In genomic region chr16:19151110-19151509, GRCm38 (mm10) we compare ENCODE assay signal across 17 mouse cellular contexts.
"Had no signal": no experiment of that assay in that cellular context is flagged by ENCODE, and none has a peak within 500 bp of the region (broad histone marks: within the 10 kb centered on the region; RNA-seq: fewer than 3 reads in every experiment).

No protein-coding gene starts in this region.

- H3K9me3 ChIP-seq: neural tube, embryonic 12.5 days; neural tube, embryonic 13.5 days; neural tube, embryonic 15.5 days; stomach, embryonic 15.5 days had no signal

- H3K4me2 ChIP-seq: neural tube, embryonic 12.5 days; neural tube, embryonic 13.5 days; neural tube, embryonic 15.5 days; stomach, embryonic 15.5 days had no signal

- H3K4me3 ChIP-seq: neural tube, embryonic 12.5 days; neural tube, embryonic 13.5 days; neural tube, embryonic 15.5 days; stomach, embryonic 15.5 days had no signal

- DNase-seq: retina, postnatal 1 day; right cerebral cortex, adult 18-20 months; right cerebral cortex, postnatal 14 days; right cerebral cortex, postnatal 25 days; right cerebral cortex, postnatal 4 days; spleen, adult 18-20 months; thymus, adult 18-20 months; thymus, adult 2 months; thymus, postnatal 14 days; thymus, postnatal 25 days; thymus, postnatal 36 days; thymus, postnatal 4 days had no signal

- H3K9ac ChIP-seq: neural tube, embryonic 12.5 days; neural tube, embryonic 13.5 days; neural tube, embryonic 15.5 days; stomach, embryonic 15.5 days had no signal

- H3K27ac ChIP-seq: neural tube, embryonic 12.5 days; neural tube, embryonic 13.5 days; neural tube, embryonic 15.5 days; stomach, embryonic 15.5 days; stomach, postnatal 0 days had no signal

- H3K4me1 ChIP-seq: neural tube, embryonic 12.5 days; neural tube, embryonic 13.5 days; neural tube, embryonic 15.5 days; stomach, embryonic 15.5 days had no signal

- H3K36me3 ChIP-seq: neural tube, embryonic 12.5 days; neural tube, embryonic 13.5 days; neural tube, embryonic 15.5 days; stomach, embryonic 15.5 days had no signal

- H3K27me3 ChIP-seq: neural tube, embryonic 12.5 days; neural tube, embryonic 13.5 days; neural tube, embryonic 15.5 days; stomach, embryonic 15.5 days had no signal
